Mouse (Mus musculus): ENCODE measurements at regions not wholly inside any gene's neighbourhood (a gene's known extent, or its start where the extent isn't known, plus 50 kb on each side); places are given as distances from the start of the nearest gene placed in this dataset.

GRCm38 (mm10) chr12:16021202-16021821 lies 204.6 kb upstream of the Trib2 start:
- no peaks in the 10 kb centered on the region for H3K9me3 ChIP-seq (ENCODE audit: control insufficient read depth, insufficient read depth, low read depth, low read length)
- no peak overlapping the region for H3K9ac ChIP-seq (ENCODE audit: insufficient read depth, low read depth, low read length, poor library complexity, severe bottlenecking)
- no peak for DNase-seq (ENCODE audit: low read depth, low spot score)
- H3K4me3 ChIP-seq (ENCODE audit: insufficient read depth in 1 of 2, low read depth in 1 of 2, low read length in 2 of 2, poor library complexity in 1 of 2, severe bottlenecking in 1 of 2) = no peak overlapping the region
- in situ Hi-C loops (cut with MboI; ENCODE audit: low sequenced_read_pairs in 2 of 2, unreplicated experiment in 2 of 2) = no loop called here
- H3K27ac ChIP-seq (ENCODE audit: insufficient read depth, low read depth, low read length, poor library complexity, severe bottlenecking) = no peak overlapping the region
- no peaks in the 10 kb centered on the region for H3K4me1 ChIP-seq (ENCODE audit: control insufficient read depth in 2 of 2, insufficient read depth in 2 of 2, low read length in 2 of 2, poor library complexity in 1 of 2)
- TF ChIP-seq ZC3H11A (IDR thresholded peaks at IDR 0.05; ENCODE audit: borderline replicate concordance, low read depth, low read length) (no peak), ZNF384 (IDR thresholded peaks at IDR 0.05; ENCODE audit: low read depth, low read length) (no peak), MAFK (IDR thresholded peaks at IDR 0.05; ENCODE audit: insufficient read depth, low read depth, low read length) (no peak), HCFC1 (IDR thresholded peaks at IDR 0.05; ENCODE audit: borderline replicate concordance, insufficient read depth, low read length) (no peak), CHD2 (IDR thresholded peaks at IDR 0.05; ENCODE audit: low read depth, low read length) (no peak)
- no peaks in the 10 kb centered on the region for H3K36me3 ChIP-seq (ENCODE audit: control insufficient read depth, insufficient read depth, low read length, poor library complexity, severe bottlenecking)

DNA sequence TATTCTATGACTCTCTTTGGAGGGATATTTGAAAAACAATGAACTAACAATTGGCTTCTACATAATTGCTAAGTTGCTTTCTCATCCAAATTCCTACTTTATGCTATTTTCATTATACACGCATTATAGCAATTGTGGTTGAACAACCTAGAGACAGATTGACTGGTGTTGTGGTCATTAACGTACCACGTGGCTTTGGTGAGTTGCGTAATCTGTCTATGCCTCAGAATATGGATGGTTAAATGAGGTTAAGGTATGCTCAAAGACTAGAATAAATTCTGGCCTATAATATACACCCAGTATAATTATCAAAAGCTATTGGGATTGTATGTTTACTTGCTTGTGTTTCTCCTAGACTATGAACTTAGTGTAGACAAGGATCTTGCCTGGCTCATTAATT lies 201.5 kb upstream of the Trib2 start:
- H3K27ac ChIP-seq (ENCODE audit: insufficient read depth, low read depth, low read length, poor library complexity, severe bottlenecking) = no peak overlapping the region

GRCm38 (mm10) chr12:16016621-16017020 lies 199.9 kb upstream of the Trib2 start:
- TF ChIP-seq CHD2 (IDR thresholded peaks at IDR 0.05; ENCODE audit: low read depth, low read length) (no peak), ZC3H11A (IDR thresholded peaks at IDR 0.05; ENCODE audit: borderline replicate concordance, low read depth, low read length) (no peak), ZNF384 (IDR thresholded peaks at IDR 0.05; ENCODE audit: low read depth, low read length) (no peak), MAFK (IDR thresholded peaks at IDR 0.05; ENCODE audit: insufficient read depth, low read depth, low read length) (no peak), HCFC1 (IDR thresholded peaks at IDR 0.05; ENCODE audit: borderline replicate concordance, insufficient read depth, low read length) (no peak)
- H3K4me1 ChIP-seq (ENCODE audit: control insufficient read depth in 2 of 2, insufficient read depth in 2 of 2, low read length in 2 of 2, poor library complexity in 1 of 2) = peaks cover under 1 to 5% of the 10 kb centered on the region in 2 experiments; a peak in 2 of 4 replicates
- H3K9ac ChIP-seq (ENCODE audit: insufficient read depth, low read depth, low read length, poor library complexity, severe bottlenecking) = no peak overlapping the region
- in situ Hi-C loops (cut with MboI; ENCODE audit: low sequenced_read_pairs in 2 of 2, unreplicated experiment in 2 of 2) = no loop called here
- no peaks in the 10 kb centered on the region for H3K36me3 ChIP-seq (ENCODE audit: control insufficient read depth, insufficient read depth, low read length, poor library complexity, severe bottlenecking)
- no peak for DNase-seq (ENCODE audit: low read depth, low spot score)
- no peak overlapping the region for H3K27ac ChIP-seq (ENCODE audit: insufficient read depth, low read depth, low read length, poor library complexity, severe bottlenecking)
- no peak overlapping the region for H3K4me3 ChIP-seq (ENCODE audit: insufficient read depth in 1 of 2, low read depth in 1 of 2, low read length in 2 of 2, poor library complexity in 1 of 2, severe bottlenecking in 1 of 2)
- no peaks in the 10 kb centered on the region for H3K9me3 ChIP-seq (ENCODE audit: control insufficient read depth, insufficient read depth, low read depth, low read length)

More for the DNA sequence above, 201.5 kb upstream of the Trib2 start:
- in situ Hi-C loops (cut with MboI; ENCODE audit: low sequenced_read_pairs in 2 of 2, unreplicated experiment in 2 of 2) = no loop called here
- Histone ChIP-seq H3K4me1 (ENCODE audit: control insufficient read depth in 2 of 2, insufficient read depth in 2 of 2, low read length in 2 of 2, poor library complexity in 1 of 2) (peaks cover 0 to 2% of the 10 kb centered on the region in 2 experiments; a peak in 1 of 4 replicates), H3K9ac (ENCODE audit: insufficient read depth, low read depth, low read length, poor library complexity, severe bottlenecking) (no peak overlapping the region), H3K36me3 (ENCODE audit: control insufficient read depth, insufficient read depth, low read length, poor library complexity, severe bottlenecking) (no peaks in the 10 kb centered on the region), H3K9me3 (ENCODE audit: control insufficient read depth, insufficient read depth, low read depth, low read length) (no peaks in the 10 kb centered on the region), H3K4me3 (ENCODE audit: insufficient read depth in 1 of 2, low read depth in 1 of 2, low read length in 2 of 2, poor library complexity in 1 of 2, severe bottlenecking in 1 of 2) (no peak overlapping the region)
- no peak for DNase-seq (ENCODE audit: low read depth, low spot score)
- TF ChIP-seq ZC3H11A (IDR thresholded peaks at IDR 0.05; ENCODE audit: borderline replicate concordance, low read depth, low read length) (no peak), CHD2 (IDR thresholded peaks at IDR 0.05; ENCODE audit: low read depth, low read length) (no peak), MAFK (IDR thresholded peaks at IDR 0.05; ENCODE audit: insufficient read depth, low read depth, low read length) (no peak), HCFC1 (IDR thresholded peaks at IDR 0.05; ENCODE audit: borderline replicate concordance, insufficient read depth, low read length) (no peak), ZNF384 (IDR thresholded peaks at IDR 0.05; ENCODE audit: low read depth, low read length) (no peak)

- Histone ChIP-seq H3K4me3 (ENCODE audit: insufficient read depth in 1 of 2, low read depth in 1 of 2, low read length in 2 of 2, poor library complexity in 1 of 2, severe bottlenecking in 1 of 2) (no peak overlapping the region), H3K9ac (ENCODE audit: insufficient read depth, low read depth, low read length, poor library complexity, severe bottlenecking) (no peak overlapping the region), H3K4me1 (ENCODE audit: control insufficient read depth in 2 of 2, insufficient read depth in 2 of 2, low read length in 2 of 2, poor library complexity in 1 of 2) (peaks cover 5 to 8% of the 10 kb centered on the region in 2 experiments; a peak in 2 of 4 replicates), H3K36me3 (ENCODE audit: control insufficient read depth, insufficient read depth, low read length, poor library complexity, severe bottlenecking) (no peaks in the 10 kb centered on the region), H3K9me3 (ENCODE audit: control insufficient read depth, insufficient read depth, low read depth, low read length) (no peaks in the 10 kb centered on the region), H3K27ac (ENCODE audit: insufficient read depth, low read depth, low read length, poor library complexity, severe bottlenecking) (no peak overlapping the region)
- no peak for TF ChIP-seq ZNF384 (IDR thresholded peaks at IDR 0.05; ENCODE audit: low read depth, low read length)
- TF ChIP-seq ZC3H11A (IDR thresholded peaks at IDR 0.05; ENCODE audit: borderline replicate concordance, low read depth, low read length) = no peak
- no peak for TF ChIP-seq MAFK (IDR thresholded peaks at IDR 0.05; ENCODE audit: insufficient read depth, low read depth, low read length)
- no peak for TF ChIP-seq HCFC1 (IDR thresholded peaks at IDR 0.05; ENCODE audit: borderline replicate concordance, insufficient read depth, low read length)
- no peak for TF ChIP-seq CHD2 (IDR thresholded peaks at IDR 0.05; ENCODE audit: low read depth, low read length)
- DNase-seq (ENCODE audit: low read depth, low spot score) = no peak
- in situ Hi-C loops (cut with MboI; ENCODE audit: low sequenced_read_pairs in 2 of 2, unreplicated experiment in 2 of 2) = no loop called here
Observed at GRCm38 (mm10) chr12:16015596-16015995, 198.9 kb upstream of the Trib2 start.

Data from ES-E14 (cell line).